Mouse (Mus musculus) layer of hippocampus, adult 18-20 months (tissue): ENCODE results near the gene Rfx7. TPM values are rescaled to one million over a fixed set of nuclear protein-coding genes. Genes with fewer than 3 reads are reported as not detected.
A peak's percentile ranks its signal among the peaks of the same experiment; 100 is the strongest.
"Not testable (repeated sequence)": the region's sequence is repeated elsewhere in the genome, so short reads cannot be mapped to it uniquely, and the experiment has no call there.

Experiments
- DNase-seq, 2 experiments: peaks; one replicate each; pipeline ENCODE4 v3.0.0; 2022; ENCODE audit warnings: low spot score in 2 of 2
- total RNA-seq, 2 experiments: library from RNA; stranded (reverse); gene quantifications; 2 replicates each; pipeline ENCODE4 v1.2.3; 2021

Gene Rfx7
- total RNA-seq, 2 experiments from 2014 or later, result 21.9 to 23.6 TPM

- peak; percentile 46 to 57 for DNase-seq
Measured at GRCm38 (mm10) chr9:72639843-72640621, 108.0 kb downstream of the Rfx7 start.

GRCm38 (mm10) chr9:72640642-72641041 lies 108.6 kb downstream of the Rfx7 start:
- no peak for DNase-seq

- no peak for DNase-seq
Measured at GRCm38 (mm10) chr9:72641093-72641680, 109.1 kb downstream of the Rfx7 start.

- not testable (repeated sequence) for DNase-seq
Measured at GRCm38 (mm10) chr9:72642756-72643447, 110.9 kb downstream of the Rfx7 start.

GRCm38 (mm10) chr9:72643651-72644417 lies 111.8 kb downstream of the Rfx7 start:
- no peak for DNase-seq

GRCm38 (mm10) chr9:72644418-72645110 lies 112.5 kb downstream of the Rfx7 start:
- no peak for DNase-seq

GRCm38 (mm10) chr9:72649781-72650180 lies 117.7 kb downstream of the Rfx7 start:
- no peak for DNase-seq

GRCm38 (mm10) chr9:72652961-72653360 lies 120.9 kb downstream of the Rfx7 start:
- no peak for DNase-seq

- no peak for DNase-seq
Measured at GRCm38 (mm10) chr9:72653533-72653932, 121.5 kb downstream of the Rfx7 start.

GRCm38 (mm10) chr9:72654593-72655242 lies 122.7 kb downstream of the Rfx7 start:
- DNase-seq, result peak; percentile 32 to 69

GRCm38 (mm10) chr9:72655602-72656001 lies 123.6 kb downstream of the Rfx7 start:
- DNase-seq, result no peak

- DNase-seq, result no peak
Measured at GRCm38 (mm10) chr9:72656491-72656890, 124.5 kb downstream of the Rfx7 start.

GRCm38 (mm10) chr9:72656940-72657339 lies 124.9 kb downstream of the Rfx7 start:
- DNase-seq, result no peak

- no peak for DNase-seq
Measured at GRCm38 (mm10) chr9:72657694-72658093, 125.7 kb downstream of the Rfx7 start.

- no peak for DNase-seq
Measured at GRCm38 (mm10) chr9:72660139-72660538, 128.1 kb downstream of the Rfx7 start.

- DNase-seq, result no peak
Measured at GRCm38 (mm10) chr9:72660911-72661310, 128.9 kb downstream of the Rfx7 start.

- DNase-seq, result no peak
Measured at GRCm38 (mm10) chr9:72661561-72661894, 129.5 kb downstream of the Rfx7 start.

- DNase-seq, result peak; percentile 93 to 95
Measured at GRCm38 (mm10) chr9:72661895-72662661, 130.0 kb downstream of the Rfx7 start, which contains the start of gene Nedd4. Nedd4 (plus strand) TSS chr9:72662346.

GRCm38 (mm10) chr9:72662691-72663533 lies 130.9 kb downstream of the Rfx7 start:
- DNase-seq, result peak; percentile 67 to 80
